Mouse (Mus musculus): ENCODE results near the gene Ctcf. TPM values are rescaled to one million over a fixed set of nuclear protein-coding genes. Genes with fewer than 3 reads are reported as not detected.

Ctcf gene
- polyA plus RNA-seq, 1 experiment = 123 TPM

- Histone ChIP-seq H3K9me3 (replicated peaks; ENCODE audit: control insufficient read depth, insufficient read depth, low read length, poor library complexity, severe bottlenecking) (no peaks in the 10 kb centered on the region), H3K4me3 (ENCODE audit: low read depth, low read length) (peak overlapping the region; percentile 91), H3K27me3 (ENCODE audit: control insufficient read depth, insufficient read depth, low read length, poor library complexity, severe bottlenecking) (no peaks in the 10 kb centered on the region), H3K4me1 (ENCODE audit: control insufficient read depth, insufficient read depth, low read length) (peaks cover 4% of the 10 kb centered on the region), H3K27ac (ENCODE audit: insufficient read depth, low read length) (no peak overlapping the region), H3K36me3 (ENCODE audit: control insufficient read depth, insufficient read depth, low read length, poor library complexity, severe bottlenecking) (no peaks in the 10 kb centered on the region), H3K9ac (ENCODE audit: low read depth, poor library complexity, severe bottlenecking) (peak overlapping the region; percentile 87)
- TF ChIP-seq CTCF (IDR thresholded peaks at IDR 0.05; ENCODE audit: low read depth, low read length) = no peak
- no peak for TF ChIP-seq EP300 (IDR thresholded peaks at IDR 0.05; ENCODE audit: insufficient read depth, low read depth, low read length)
Measured at GRCm38 (mm10) chr8:105606189-105607023, 30.0 kb upstream of the Ctcf start.

GRCm38 (mm10) chr8:105607062-105607461 lies 29.3 kb upstream of the Ctcf start:
- Histone ChIP-seq H3K9ac (ENCODE audit: low read depth, poor library complexity, severe bottlenecking) (peak overlapping the region; percentile 4; the same call in 1 of the 2 replicates), H3K36me3 (ENCODE audit: control insufficient read depth, insufficient read depth, low read length, poor library complexity, severe bottlenecking) (no peaks in the 10 kb centered on the region), H3K9me3 (replicated peaks; ENCODE audit: control insufficient read depth, insufficient read depth, low read length, poor library complexity, severe bottlenecking) (no peaks in the 10 kb centered on the region), H3K4me1 (ENCODE audit: control insufficient read depth, insufficient read depth, low read length) (peaks cover 4% of the 10 kb centered on the region), H3K27ac (ENCODE audit: insufficient read depth, low read length) (no peak overlapping the region), H3K4me3 (ENCODE audit: low read depth, low read length) (peak overlapping the region; percentile 91), H3K27me3 (ENCODE audit: control insufficient read depth, insufficient read depth, low read length, poor library complexity, severe bottlenecking) (peaks cover 2% of the 10 kb centered on the region; the same call in 1 of the 2 replicates)
- TF ChIP-seq POLR2A (IDR thresholded peaks at IDR 0.05; ENCODE audit: insufficient read depth, low read length) = no peak

- H3K9ac ChIP-seq (ENCODE audit: low read depth, poor library complexity, severe bottlenecking) = no peak overlapping the region
- TF ChIP-seq EP300 (IDR thresholded peaks at IDR 0.05; ENCODE audit: insufficient read depth, low read depth, low read length) (no peak), CTCF (IDR thresholded peaks at IDR 0.05; ENCODE audit: low read depth, low read length) (peak; percentile 53)
- H3K4me1 ChIP-seq (ENCODE audit: control insufficient read depth, insufficient read depth, low read length) = peaks cover 4% of the 10 kb centered on the region
- no peak overlapping the region for H3K27ac ChIP-seq (ENCODE audit: insufficient read depth, low read length)
- no peaks in the 10 kb centered on the region for H3K9me3 ChIP-seq (replicated peaks; ENCODE audit: control insufficient read depth, insufficient read depth, low read length, poor library complexity, severe bottlenecking)
- H3K4me3 ChIP-seq (ENCODE audit: low read depth, low read length) = no peak overlapping the region
- no peaks in the 10 kb centered on the region for H3K36me3 ChIP-seq (ENCODE audit: control insufficient read depth, insufficient read depth, low read length, poor library complexity, severe bottlenecking)
- H3K27me3 ChIP-seq (ENCODE audit: control insufficient read depth, insufficient read depth, low read length, poor library complexity, severe bottlenecking) = peaks cover 3% of the 10 kb centered on the region; the same call in 1 of the 2 replicates
Measured at GRCm38 (mm10) chr8:105607684-105608083, 28.7 kb upstream of the Ctcf start.

- H3K4me1 ChIP-seq (ENCODE audit: control insufficient read depth, insufficient read depth, low read length) = peaks cover 4% of the 10 kb centered on the region
- no peak overlapping the region for H3K4me3 ChIP-seq (ENCODE audit: low read depth, low read length)
- no peaks in the 10 kb centered on the region for H3K36me3 ChIP-seq (ENCODE audit: control insufficient read depth, insufficient read depth, low read length, poor library complexity, severe bottlenecking)
- TF ChIP-seq POLR2A (IDR thresholded peaks at IDR 0.05; ENCODE audit: insufficient read depth, low read length) (no peak), CTCF (IDR thresholded peaks at IDR 0.05; ENCODE audit: low read depth, low read length) (no peak), EP300 (IDR thresholded peaks at IDR 0.05; ENCODE audit: insufficient read depth, low read depth, low read length) (no peak)
- no peak overlapping the region for H3K27ac ChIP-seq (ENCODE audit: insufficient read depth, low read length)
- no peaks in the 10 kb centered on the region for H3K9me3 ChIP-seq (replicated peaks; ENCODE audit: control insufficient read depth, insufficient read depth, low read length, poor library complexity, severe bottlenecking)
- H3K9ac ChIP-seq (ENCODE audit: low read depth, poor library complexity, severe bottlenecking) = no peak overlapping the region
- H3K27me3 ChIP-seq (ENCODE audit: control insufficient read depth, insufficient read depth, low read length, poor library complexity, severe bottlenecking) = peaks cover 3% of the 10 kb centered on the region; the same call in 1 of the 2 replicates
Measured at GRCm38 (mm10) chr8:105609355-105609754, 27.0 kb upstream of the Ctcf start.

- no peaks in the 10 kb centered on the region for H3K36me3 ChIP-seq (ENCODE audit: control insufficient read depth, insufficient read depth, low read length, poor library complexity, severe bottlenecking)
- peaks cover 4% of the 10 kb centered on the region for H3K4me1 ChIP-seq (ENCODE audit: control insufficient read depth, insufficient read depth, low read length)
- no peaks in the 10 kb centered on the region for H3K9me3 ChIP-seq (replicated peaks; ENCODE audit: control insufficient read depth, insufficient read depth, low read length, poor library complexity, severe bottlenecking)
- TF ChIP-seq POLR2A (IDR thresholded peaks at IDR 0.05; ENCODE audit: insufficient read depth, low read length) (no peak), EP300 (IDR thresholded peaks at IDR 0.05; ENCODE audit: insufficient read depth, low read depth, low read length) (no peak), CTCF (IDR thresholded peaks at IDR 0.05; ENCODE audit: low read depth, low read length) (no peak)
- H3K27ac ChIP-seq (ENCODE audit: insufficient read depth, low read length) = no peak overlapping the region
- H3K4me3 ChIP-seq (ENCODE audit: low read depth, low read length) = no peak overlapping the region
- H3K9ac ChIP-seq (ENCODE audit: low read depth, poor library complexity, severe bottlenecking) = no peak overlapping the region
- peaks cover 3% of the 10 kb centered on the region; the same call in 1 of the 2 replicates for H3K27me3 ChIP-seq (ENCODE audit: control insufficient read depth, insufficient read depth, low read length, poor library complexity, severe bottlenecking)
Measured at GRCm38 (mm10) chr8:105609771-105610170, 26.6 kb upstream of the Ctcf start.

- TF ChIP-seq EP300 (IDR thresholded peaks at IDR 0.05; ENCODE audit: insufficient read depth, low read depth, low read length) (no peak), CTCF (IDR thresholded peaks at IDR 0.05; ENCODE audit: low read depth, low read length) (no peak), POLR2A (IDR thresholded peaks at IDR 0.05; ENCODE audit: insufficient read depth, low read length) (no peak)
- Histone ChIP-seq H3K27ac (ENCODE audit: insufficient read depth, low read length) (no peak overlapping the region), H3K4me1 (ENCODE audit: control insufficient read depth, insufficient read depth, low read length) (peaks cover 4% of the 10 kb centered on the region), H3K27me3 (ENCODE audit: control insufficient read depth, insufficient read depth, low read length, poor library complexity, severe bottlenecking) (peaks cover 3% of the 10 kb centered on the region; the same call in 1 of the 2 replicates), H3K9ac (ENCODE audit: low read depth, poor library complexity, severe bottlenecking) (no peak overlapping the region), H3K4me3 (ENCODE audit: low read depth, low read length) (no peak overlapping the region), H3K9me3 (replicated peaks; ENCODE audit: control insufficient read depth, insufficient read depth, low read length, poor library complexity, severe bottlenecking) (no peaks in the 10 kb centered on the region), H3K36me3 (ENCODE audit: control insufficient read depth, insufficient read depth, low read length, poor library complexity, severe bottlenecking) (peaks cover 5% of the 10 kb centered on the region; the same call in 1 of the 2 replicates)
Measured at GRCm38 (mm10) chr8:105611836-105612235, 24.5 kb upstream of the Ctcf start.
